In genomic region chr9:103066845-103067244, GRCm38 (mm10) we compare ENCODE assay signal across 17 mouse cellular contexts. TPM values are rescaled to one million over a fixed set of nuclear protein-coding genes. Genes with fewer than 3 reads are reported as not detected.
DNase-seq lines count a peak whose midpoint lies in the region; ATAC-seq lines count a peak whose summit lies in the region.
"Had no signal": no experiment of that assay in that cellular context is flagged by ENCODE, and none has a peak within 500 bp of the region (broad histone marks: within the 10 kb centered on the region; RNA-seq: fewer than 3 reads in every experiment).

No protein-coding gene starts in this region.

- H3K4me2 ChIP-seq in embryonic facial prominence, embryonic 14.5 days (ENCODE audit: low read depth, low read length) = no peak overlapping the region
- H3K4me2 ChIP-seq: heart, embryonic 11.5 days; liver, embryonic 15.5 days had no signal

- H3K9me3 ChIP-seq in embryonic facial prominence, embryonic 14.5 days (ENCODE audit: control insufficient read depth, low read length) = no peaks in the 10 kb centered on the region
- H3K9me3 ChIP-seq: liver, embryonic 15.5 days; midbrain, embryonic 10.5 days had no signal

- H3K27me3 ChIP-seq in embryonic facial prominence, embryonic 14.5 days (replicated peaks; ENCODE audit: control insufficient read depth, insufficient read depth, low read length) = no peaks in the 10 kb centered on the region
- H3K27me3 ChIP-seq: liver, embryonic 15.5 days; Patski had no signal

- H3K27ac ChIP-seq in embryonic facial prominence, embryonic 14.5 days (replicated peaks; ENCODE audit: low read depth, low read length) = peak overlapping the region; percentile 53
- H3K27ac ChIP-seq: liver, embryonic 15.5 days; midbrain, embryonic 10.5 days had no signal

- H3K36me3 ChIP-seq in embryonic facial prominence, embryonic 14.5 days (ENCODE audit: control insufficient read depth, insufficient read depth, low read length) = no peaks in the 10 kb centered on the region
- H3K36me3 ChIP-seq: liver, embryonic 15.5 days; midbrain, embryonic 10.5 days had no signal

- 40% methylated on average over 8 of the region's 8 CpGs for WGBS in embryonic facial prominence, embryonic 14.5 days

- DNase-seq in cerebellum, adult 9-10 months = peak; percentile 20
- DNase-seq in cerebellum, adult 11 months = no peak
- peak; percentile 38 to 65 for DNase-seq in layer of hippocampus, postnatal 10 days (ENCODE audit: low spot score in 2 of 2)
- no peak for DNase-seq in layer of hippocampus, adult 18-20 months (ENCODE audit: low spot score in 2 of 2)
- DNase-seq in 3T3-L1 (ENCODE audit: low read depth, low spot score) = peak; percentile 74
- DNase-seq in embryonic facial prominence, embryonic 14.5 days (ENCODE audit: low spot score) = peak; percentile 86
- no peak for DNase-seq in c-Kit-positive CD71-positive TER-119-positive erythroid progenitor cells, embryonic 14.5 days (ENCODE audit: low spot score)
- DNase-seq: gastrocnemius, postnatal 25 days; heart, postnatal 4 days; kidney, adult 11 months; kidney, postnatal 25 days; lung, postnatal 14 days had no signal

- no peak overlapping the region for H3K9ac ChIP-seq in embryonic facial prominence, embryonic 14.5 days (ENCODE audit: low read depth, low read length)
- H3K9ac ChIP-seq: liver, embryonic 15.5 days had no signal

- no peak overlapping the region for H3K4me3 ChIP-seq in embryonic facial prominence, embryonic 14.5 days (ENCODE audit: low read depth, low read length)
- H3K4me3 ChIP-seq: liver, embryonic 15.5 days; midbrain, embryonic 10.5 days had no signal

- peaks cover 6% of the 10 kb centered on the region; the same call in 1 of the 2 replicates for H3K4me1 ChIP-seq in embryonic facial prominence, embryonic 14.5 days (ENCODE audit: control insufficient read depth, insufficient read depth, low read length)
- H3K4me1 ChIP-seq: liver, embryonic 15.5 days; midbrain, embryonic 10.5 days had no signal

- ATAC-seq in embryonic facial prominence, embryonic 14.5 days (ENCODE audit: low read depth) = peak; percentile 86
- ATAC-seq in inflammation-experienced regulatory T-cells, adult 6 months = no peak
- ATAC-seq: Patski had no signal

RNA-seq across cellular contexts. Expression of gene Rab6b, which starts 44.7 kb away (rescaled TPM):
- total RNA-seq in layer of hippocampus, postnatal 10 days (2021) = 100 to 1,000 TPM; 536 to 566 TPM
- total RNA-seq in layer of hippocampus, adult 18-20 months (2021) = 100 to 1,000 TPM; 431 to 437 TPM
- polyA plus RNA-seq in embryonic facial prominence, embryonic 14.5 days (2014; fragmentation: Nextera tagmentation; extraction: Ambion mirVana) = 7.3 and 8.3 TPM in 2 replicates
- polyA plus RNA-seq in inflammation-experienced regulatory T-cells, adult 6 months (2017; shearing (Covaris generic)) = 1 to 10 TPM in 1 of 3 experiments, under 1 TPM in 1, not detected in 1; 0.26 to 8.1 TPM

Comparison
In these comparisons a context has a peak if more than half of its experiments do, and no peak if none do; other contexts are left out.
1. DNase-seq: peak in cerebellum, adult 9-10 months (single experiment), layer of hippocampus, postnatal 10 days (2 of 2), 3T3-L1 (single experiment) and embryonic facial prominence, embryonic 14.5 days (single experiment); none in cerebellum, adult 11 months (single experiment), layer of hippocampus, adult 18-20 months (0 of 2) and c-Kit-positive CD71-positive TER-119-positive erythroid progenitor cells, embryonic 14.5 days (single experiment).